Mouse (Mus musculus): ENCODE data around the gene Ngly1. TPM values are rescaled to one million over a fixed set of nuclear protein-coding genes. Genes with fewer than 3 reads are reported as not detected.

Ngly1 gene
- total RNA-seq, 2 experiments from 2014 or later = 27.2 to 38.0 TPM

DNA sequence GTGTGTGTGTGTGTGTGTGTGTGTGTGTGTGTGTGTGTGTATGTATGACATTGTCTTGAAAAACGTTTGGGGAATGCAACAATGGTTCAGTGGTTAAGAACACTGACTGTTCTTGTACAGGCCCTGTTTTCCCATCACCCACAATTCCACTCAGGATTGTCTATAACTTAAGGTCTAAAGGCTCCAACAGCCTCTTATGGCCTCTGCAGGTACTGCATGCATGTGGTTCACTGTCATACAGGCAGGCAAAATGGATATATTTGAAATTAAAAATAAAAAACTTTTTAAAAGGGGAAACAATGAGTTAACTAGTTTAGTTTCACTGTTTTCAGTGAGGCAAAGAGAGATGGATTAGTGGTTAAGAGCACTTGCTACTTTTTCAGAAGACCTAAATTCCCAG lies 76.1 kb downstream of the Ngly1 start:
- ATAC-seq (replicated peaks; ENCODE audit: poor library complexity) = peak; percentile 54; the same call in 1 of the 2 replicates

GRCm38 (mm10) chr14:16328531-16328930 lies 79.5 kb downstream of the Ngly1 start:
- no peak for ATAC-seq (replicated peaks; ENCODE audit: poor library complexity)

GRCm38 (mm10) chr14:16328959-16329480 lies 79.9 kb downstream of the Ngly1 start:
- no peak for ATAC-seq (replicated peaks; ENCODE audit: poor library complexity)

DNA sequence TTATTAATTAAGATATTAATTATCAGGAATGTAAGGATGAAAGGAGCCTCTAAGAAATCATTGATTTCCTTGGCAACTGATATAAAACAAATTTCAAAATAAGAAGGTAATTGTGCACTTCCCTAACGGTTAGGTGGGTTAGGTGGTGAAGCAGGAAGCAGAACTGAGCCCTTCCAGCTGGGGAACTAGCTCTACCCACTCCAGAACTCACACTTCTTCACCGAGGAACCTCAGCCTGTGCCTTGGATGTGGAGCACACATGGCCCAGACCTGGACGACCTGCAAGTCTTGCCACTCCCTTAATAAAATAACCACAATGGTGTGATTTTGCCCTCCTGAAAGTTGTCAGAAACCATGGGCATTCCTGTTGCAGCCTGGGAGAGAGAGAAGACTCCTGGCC lies 80.7 kb downstream of the Ngly1 start:
- 0 out of 2 replicates have a peak, but pooled peaks have one; percentile 26 for ATAC-seq (replicated peaks; ENCODE audit: poor library complexity)

- no peak for ATAC-seq (replicated peaks; ENCODE audit: poor library complexity)
These were observed 85.2 kb downstream of the Ngly1 start for GRCm38 (mm10) chr14:16334260-16334659.

- ATAC-seq (replicated peaks; ENCODE audit: poor library complexity) = peak; percentile 14
These were observed 86.8 kb downstream of the Ngly1 start for GRCm38 (mm10) chr14:16335835-16336417.

DNA sequence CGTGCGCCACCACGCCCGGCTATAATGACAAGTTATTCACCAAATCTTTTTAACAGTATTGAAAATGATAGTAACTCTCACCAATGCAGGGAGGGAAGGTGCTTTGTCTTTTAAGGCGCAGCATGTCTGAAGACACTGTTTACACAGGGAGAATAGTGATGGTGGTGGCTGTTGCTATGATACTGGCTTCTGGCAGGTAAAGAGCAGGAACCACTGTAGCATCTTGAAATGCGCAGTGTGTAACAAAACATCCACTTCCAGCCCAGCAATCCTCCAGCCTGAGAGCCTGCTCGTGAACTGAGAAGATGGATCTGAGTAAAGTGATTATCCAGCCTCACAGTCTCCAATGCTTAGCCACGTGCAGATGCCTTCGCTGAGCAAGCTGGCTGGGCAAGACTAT lies 98.4 kb downstream of the Ngly1 start:
- no peak for ATAC-seq (replicated peaks; ENCODE audit: poor library complexity)

- no peak for ATAC-seq (replicated peaks; ENCODE audit: poor library complexity)
These were observed 110.6 kb downstream of the Ngly1 start for GRCm38 (mm10) chr14:16359704-16360103.

Other genes with a start within 250 kb of the Ngly1 start
- 13.8 and 14.1 TPM in 2 replicates for gene Oxsm, start 528 bp downstream of the Ngly1 start, total RNA-seq (2015)
- gene Oxsm, start 528 bp downstream of the Ngly1 start, total RNA-seq (2017) = 7.7 and 7.8 TPM in 2 replicates
- 133 and 156 TPM in 2 replicates for gene Top2b, start 115.9 kb downstream of the Ngly1 start, total RNA-seq (2015)
- gene Top2b, start 115.9 kb downstream of the Ngly1 start, total RNA-seq (2017) = 107 and 130 TPM in 2 replicates